Mouse (Mus musculus) testis, postnatal 10 days (tissue): Measurements from ENCODE around the gene Hsdl2.

Experiments
- DNase-seq: peaks from one replicate; pipeline ENCODE4 v3.0.0; 2021; ENCODE audit warnings: low spot score

Gene Hsdl2

DNA sequence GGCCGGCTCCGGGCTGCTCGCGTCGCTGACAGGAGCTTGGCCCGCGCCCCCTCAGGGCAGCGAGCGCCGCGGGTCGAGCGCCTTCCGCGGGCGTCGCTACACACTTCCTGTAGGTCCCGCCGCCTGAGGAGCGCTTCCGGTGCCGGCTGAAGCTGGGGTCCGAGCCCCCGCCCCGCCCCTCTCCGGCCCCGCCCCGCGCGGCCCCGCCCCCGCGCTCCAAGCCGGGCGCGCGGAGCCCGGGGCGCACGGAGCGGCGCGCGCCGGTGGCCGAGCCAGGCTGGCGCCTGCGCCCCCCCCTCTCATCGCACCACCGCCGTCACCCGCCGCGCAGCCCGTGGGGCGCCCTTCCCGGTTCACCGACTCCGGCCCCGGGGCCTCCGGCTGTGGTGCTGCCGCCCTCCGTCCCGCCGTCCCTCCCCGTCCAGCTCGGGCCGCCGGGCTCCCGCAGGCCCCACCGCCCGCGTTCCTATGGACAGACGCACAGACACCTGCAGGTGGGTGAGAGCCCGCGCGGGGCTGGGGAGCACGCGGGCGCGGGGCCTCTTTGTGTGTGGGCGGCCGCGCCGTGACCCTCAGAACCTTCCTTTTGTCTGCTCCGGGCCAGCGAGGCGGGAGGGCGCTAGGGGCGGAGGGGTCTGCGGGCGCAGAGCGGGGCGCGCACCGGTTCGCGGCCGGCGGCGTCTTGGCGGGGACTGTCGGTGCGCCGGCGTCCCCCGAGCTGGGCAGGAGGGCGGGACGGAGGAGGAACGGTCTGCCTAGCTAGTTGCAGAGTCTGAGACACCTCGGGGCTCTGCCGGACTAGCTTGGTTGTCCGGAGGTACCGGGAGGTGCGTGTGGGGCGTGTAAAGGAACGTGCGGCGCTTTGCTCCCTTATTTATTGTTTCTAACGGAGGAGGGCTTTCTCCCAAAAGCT, 44.9 kb downstream of the Hsdl2 start, which contains the start of gene E130308A19Rik:
Gene E130308A19Rik (plus strand): TSS at position 214 of the 913 bp plus-strand sequence.
- peak; percentile 84 for DNase-seq

DNA sequence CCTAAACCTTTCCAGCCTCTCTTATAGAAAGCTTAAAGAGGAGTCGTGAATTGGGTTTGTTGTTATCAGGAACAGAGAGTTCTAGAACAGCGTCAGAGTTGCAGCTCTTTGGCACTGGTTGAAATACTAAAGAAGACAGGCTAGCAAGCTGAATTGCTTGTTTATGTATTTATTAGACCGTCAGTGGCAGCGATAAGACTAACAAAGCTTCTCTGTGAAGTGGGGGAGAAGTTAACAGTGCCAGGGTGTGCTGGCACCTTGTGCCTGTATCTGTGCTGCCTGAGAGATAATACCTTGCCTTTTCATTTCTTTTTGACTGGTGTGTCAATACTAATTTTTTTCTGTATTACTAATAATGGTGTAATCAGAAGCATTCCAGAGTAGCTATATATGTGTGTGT, 46.9 kb downstream of the Hsdl2 start:
- DNase-seq, result no peak

DNA sequence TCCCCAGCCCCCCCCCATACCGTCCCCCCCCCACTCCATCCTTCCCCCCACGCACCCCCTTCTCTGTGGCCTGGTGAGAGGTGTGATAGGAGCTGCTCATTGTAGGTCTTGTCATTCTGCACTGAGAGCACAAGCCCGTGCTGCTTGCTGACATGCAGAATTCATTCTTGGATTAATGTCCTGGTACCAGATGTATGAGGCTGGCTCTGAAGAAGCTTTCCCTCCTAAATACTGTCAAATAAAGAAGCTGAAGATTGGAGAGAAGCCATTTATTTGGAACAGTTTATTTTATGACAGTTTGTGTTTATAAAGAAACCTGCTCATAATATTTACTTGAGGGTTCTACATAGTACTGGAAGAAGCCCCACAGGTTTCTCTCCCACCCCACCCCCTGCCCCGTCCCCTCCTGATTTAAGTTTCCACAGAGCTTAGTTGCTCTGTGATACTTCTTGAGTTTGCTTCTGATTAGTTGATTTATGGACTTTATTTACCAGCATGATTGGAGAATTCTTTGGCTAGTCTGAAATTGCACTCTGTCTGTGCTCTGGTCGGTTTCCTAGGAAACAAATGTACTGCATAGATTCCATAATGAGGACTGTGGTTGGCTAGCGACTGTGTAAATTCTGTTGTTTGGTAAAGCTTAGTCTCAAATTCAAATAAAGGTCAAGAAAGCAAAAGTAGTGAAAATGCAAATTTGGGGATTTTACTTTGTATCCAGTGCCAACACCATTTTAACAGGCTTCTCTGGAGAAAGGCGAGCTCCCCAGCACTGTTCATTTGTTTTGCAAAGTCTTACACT, 47.9 kb downstream of the Hsdl2 start:
- DNase-seq, result no peak

DNA sequence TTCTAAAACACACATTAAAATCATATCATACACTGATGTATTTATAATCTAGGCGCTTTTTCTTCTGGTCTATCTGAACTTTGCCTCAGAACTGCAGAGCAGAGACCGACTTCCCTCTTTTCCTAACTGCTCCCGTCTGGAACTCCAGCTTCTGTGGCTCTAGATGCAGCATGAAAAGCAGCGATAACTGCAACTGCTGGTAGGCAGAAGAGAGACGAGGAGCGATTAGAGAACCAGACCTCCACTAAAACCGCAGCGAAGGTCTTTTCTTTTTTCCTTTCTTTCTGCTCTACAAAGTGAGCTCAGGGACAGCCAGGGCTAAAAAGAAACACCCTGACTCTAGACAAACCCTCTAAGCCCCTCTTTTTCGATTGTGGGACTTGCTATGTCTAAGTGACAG, 48.8 kb downstream of the Hsdl2 start:
- DNase-seq, result no peak

DNA sequence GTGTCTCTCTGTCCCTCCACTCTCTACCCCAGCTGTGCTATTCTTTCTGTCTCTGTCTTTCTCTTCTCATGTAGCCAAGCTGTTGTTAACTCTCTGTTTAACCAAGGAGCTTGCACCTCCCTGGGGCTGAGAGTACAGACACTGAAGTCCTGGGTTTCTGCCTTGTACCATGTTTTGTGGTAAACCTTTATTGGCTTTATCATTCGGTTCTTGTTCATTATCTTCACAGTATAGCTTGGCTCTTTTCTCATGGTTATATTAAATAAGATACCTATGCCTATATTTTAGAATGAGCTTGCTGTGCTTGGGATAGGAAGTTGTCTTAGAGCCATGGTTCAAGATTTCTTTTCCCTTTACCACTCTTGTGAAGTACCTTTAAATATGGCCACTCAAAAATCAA, 53.2 kb downstream of the Hsdl2 start:
- DNase-seq, result no peak

DNA sequence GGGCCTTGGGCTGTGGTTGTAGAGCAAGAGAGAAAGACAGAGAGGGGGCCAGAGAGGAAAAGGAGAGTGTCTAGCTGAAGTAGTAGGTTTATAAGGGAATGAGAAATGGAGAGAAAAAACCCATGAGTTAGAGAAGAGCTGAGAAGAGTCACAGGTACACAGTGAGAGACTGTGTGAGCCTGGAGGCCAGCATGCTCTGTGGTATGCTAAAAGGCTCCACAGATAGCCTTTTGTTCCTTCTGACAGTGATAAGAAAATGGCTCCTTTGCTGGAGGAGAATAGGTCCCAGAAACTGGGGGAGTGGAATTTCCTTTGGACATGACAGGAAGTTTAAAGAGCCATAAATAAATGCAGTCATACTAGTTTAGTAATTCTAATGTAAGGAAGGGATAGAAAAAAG, 57.8 kb downstream of the Hsdl2 start:
- no peak for DNase-seq

DNA sequence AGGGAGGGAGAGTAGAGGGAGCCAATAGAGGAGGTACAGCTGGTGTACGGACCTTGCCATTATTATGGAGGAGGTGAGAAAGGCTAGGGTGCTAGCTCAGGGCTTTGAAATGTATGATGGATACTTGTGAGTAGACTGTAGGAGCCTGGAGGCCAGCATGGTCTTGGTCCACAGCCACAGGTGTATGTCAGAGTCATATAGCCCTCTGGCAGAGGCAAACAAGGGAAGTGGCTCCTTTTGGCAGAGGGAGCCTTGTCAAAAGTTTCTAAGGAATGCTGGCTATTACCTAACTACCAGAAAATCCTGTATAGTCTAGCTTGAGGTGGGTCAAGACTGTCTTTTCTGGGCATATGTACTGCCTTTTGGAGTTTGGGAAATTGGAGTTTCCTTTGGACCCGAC, 59.4 kb downstream of the Hsdl2 start:
- no peak for DNase-seq

DNA sequence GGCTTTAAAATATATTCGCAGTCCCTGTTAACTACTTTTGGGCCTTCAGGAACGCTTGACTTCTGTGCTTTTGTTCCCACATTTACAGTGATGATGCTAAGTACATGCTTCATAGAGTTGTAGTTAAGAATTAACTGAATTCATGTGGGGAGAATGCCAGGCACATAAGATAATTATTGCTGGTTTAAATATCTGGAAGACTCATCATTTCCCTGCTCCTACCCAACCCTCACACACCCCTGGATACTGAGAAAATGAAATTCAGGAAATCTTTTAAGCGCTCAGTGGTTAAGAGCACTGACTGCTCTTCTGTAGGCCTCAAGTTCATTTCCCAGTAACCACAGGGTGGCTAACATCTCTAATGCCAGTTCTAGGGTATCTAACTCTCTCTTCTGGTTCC, 60.7 kb downstream of the Hsdl2 start:
- DNase-seq, result no peak

DNA sequence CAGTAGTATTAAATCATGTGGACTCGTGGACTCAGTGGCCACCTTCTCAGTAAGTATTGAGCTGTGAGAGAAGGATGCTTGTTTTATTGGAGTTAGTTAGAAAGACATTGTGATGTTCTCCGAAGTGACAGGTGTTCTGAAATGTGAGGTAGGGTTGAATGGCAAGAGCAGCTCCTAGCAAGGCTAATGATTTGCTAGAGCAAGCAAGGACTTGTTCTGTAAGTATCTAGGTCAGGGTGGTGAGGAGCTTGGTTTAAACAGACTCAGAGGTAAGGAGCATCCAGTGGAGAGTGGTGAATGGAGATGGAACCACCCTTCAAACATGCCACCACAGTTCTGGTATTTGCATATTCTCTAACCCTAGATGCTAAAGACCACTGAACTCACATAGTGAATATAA, 61.3 kb downstream of the Hsdl2 start:
- no peak for DNase-seq

DNA sequence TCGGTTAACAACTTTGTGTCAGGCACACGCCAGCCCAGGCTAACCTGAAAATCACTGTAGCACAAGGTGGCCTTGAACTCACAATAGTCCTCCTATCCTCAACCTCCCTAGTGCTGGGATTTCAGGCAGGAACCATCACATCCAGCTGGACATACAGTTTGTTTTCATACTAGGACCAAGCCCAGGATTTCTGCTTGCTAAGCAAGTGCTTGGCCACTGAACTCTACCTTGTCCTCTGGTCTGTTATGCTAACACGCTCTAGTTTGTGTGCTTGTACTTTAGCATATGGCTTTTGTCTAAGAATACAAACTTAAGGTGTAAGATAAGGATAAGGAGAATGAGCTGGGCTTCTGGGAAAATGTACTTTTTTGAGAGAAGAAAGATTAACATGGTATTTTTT, 63.1 kb downstream of the Hsdl2 start:
- DNase-seq, result no peak

DNA sequence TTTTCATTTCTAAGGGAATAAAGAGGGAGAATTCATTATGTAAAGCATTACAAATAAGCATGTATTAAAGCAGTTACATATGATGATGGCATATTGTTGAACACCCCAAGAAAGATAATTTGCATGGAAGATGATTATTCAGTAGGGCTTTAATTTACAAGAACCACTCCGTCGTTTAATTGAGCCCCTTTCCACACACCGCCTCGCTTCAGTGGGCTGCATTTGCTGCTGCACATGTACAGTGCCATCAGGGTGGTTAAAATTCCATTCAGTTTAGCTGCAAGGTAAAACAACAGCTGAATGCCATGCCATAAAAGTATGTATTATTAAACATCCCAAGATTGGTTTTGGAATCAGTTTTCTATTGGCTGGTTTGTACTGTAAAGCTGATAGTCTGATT, 63.6 kb downstream of the Hsdl2 start:
- DNase-seq, result no peak

DNA sequence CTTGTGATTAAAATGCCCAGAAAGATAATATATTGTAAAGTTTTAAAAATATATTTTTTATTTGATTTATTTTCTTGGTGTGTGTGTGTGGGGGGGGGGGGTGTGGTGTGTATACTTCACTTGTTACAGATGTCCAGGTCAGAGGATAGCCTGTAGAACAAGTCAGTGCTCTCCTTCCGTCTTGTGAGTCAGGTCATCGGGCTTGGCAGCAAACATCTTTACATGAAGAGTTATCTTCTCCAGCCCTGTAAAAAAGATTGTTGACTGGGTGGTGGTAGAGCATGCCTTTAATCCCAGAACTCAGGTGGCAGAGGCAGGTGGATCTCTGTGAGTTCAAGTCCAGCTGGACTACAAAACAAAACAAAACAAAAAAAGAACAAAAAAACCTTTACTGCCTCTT, 64.2 kb downstream of the Hsdl2 start:
- no peak for DNase-seq

DNA sequence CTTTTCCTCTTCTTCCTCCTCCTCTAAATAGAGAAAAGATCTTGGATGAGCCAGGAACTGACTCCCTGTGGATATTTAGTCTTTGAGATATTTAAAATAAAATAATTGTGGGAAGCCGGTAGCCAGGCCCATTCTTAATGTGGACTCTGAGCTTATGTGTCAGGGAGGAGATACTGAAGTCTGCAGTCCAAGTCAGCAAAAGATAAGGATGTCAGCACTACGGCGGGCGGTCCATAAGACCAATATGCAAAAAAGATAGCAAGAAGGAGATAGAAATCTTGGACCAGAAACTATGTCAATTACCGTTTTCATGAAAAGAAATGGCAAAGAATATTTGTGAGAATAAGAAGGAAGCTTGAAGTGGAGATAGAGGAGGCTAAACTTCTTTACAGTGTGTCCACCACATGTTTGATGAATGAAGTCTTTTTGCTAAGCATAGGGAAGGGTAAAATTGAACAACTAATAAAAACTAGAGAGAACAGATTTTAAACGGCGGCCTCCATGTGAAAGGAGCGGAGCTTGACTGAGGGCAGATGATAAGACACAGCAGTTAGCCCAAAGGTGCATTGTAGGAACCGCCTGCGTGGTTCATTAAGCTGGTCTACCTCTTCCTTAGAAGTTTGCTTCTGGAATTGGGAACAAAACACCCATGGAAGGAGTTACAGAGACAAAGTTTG, 64.8 kb downstream of the Hsdl2 start:
- no peak for DNase-seq

DNA sequence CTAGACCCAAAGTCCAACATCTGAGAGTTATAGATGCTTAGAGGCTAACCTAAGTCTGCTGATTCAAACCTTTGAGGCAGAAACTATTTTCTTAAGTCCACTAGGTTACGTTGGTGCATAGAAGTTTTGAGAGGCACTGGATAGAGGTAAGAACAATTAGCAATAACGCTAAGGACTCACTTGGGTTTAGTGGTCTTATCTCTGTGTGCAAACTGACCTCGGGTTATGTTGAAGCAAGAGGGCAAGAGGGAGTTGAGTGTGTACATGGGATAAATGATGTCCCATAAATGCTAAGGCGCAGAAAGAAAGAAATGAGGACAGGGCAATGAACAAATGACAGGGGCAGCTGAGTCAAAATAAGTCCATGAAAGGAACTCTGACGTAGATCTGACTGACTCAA, 67.8 kb downstream of the Hsdl2 start:
- no peak for DNase-seq

DNA sequence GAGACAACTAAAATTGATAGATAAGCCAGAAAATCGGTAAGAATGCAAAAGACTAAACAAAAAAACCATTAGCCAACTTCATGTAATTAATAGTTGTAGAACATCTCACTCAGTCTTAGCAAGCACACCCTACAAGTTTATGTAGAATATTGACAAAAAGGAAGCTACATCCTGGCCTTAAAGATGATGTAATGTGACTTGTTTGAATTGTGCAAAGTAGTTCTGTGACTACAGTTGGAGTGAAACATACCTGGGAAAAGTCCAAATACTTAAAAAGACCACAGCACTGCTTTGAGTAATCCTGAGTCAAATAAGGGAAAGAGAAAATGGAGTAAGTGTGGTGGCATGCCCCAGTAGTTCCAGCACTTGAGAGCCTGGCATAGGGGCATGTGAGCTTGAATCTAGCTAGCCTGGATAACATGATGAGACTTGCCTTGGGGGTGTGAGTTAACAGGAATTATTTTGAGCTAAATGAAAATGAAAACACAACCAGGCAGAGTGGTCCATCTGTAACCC, 70.9 kb downstream of the Hsdl2 start:
- no peak for DNase-seq

DNA sequence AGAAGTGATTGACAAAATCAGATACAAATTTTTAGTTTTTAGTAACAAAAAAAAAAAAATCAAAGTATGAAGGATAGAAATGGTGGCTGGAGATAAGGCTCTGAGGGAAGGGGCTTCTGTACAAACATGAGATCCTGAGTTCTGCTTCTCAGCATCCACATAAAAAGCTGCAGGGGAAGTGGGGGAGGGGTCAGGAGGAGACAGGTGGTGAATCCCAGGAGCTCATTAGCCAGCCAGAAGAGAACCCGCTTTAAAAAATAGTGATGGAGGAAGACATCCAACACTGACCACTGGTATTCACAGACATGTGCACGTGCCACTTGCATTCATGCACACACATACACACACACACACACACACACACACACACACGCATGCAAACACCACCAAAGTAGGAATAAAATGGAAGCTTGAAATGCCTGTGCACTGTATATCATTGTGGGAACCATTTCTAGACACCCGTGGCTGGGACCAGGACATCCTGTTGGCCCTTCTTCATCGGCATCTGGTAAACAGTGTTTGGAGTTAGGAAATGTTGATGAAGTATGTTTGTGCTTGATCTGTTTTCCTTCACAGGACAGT, 74.8 kb downstream of the Hsdl2 start:
- DNase-seq, result no peak

DNA sequence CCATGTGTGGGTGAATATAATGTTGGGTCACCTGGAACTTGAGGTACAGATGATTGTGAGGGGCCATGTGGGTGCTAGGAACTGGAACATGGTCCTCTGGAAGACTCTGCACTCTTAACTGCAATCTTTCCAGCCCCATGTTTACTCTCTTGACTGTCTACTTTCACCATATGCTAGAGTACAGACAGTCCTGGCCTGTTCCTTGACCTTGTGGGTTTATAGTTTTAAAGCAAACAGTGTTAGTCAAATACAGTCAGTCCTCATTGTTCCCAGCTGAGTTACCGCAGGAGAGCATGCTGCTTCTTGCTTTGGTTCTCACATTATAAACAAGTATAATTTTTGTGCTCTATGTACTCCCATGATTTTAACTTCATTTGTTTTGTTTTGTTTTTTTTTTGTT, 80.8 kb downstream of the Hsdl2 start:
- DNase-seq, result no peak

DNA sequence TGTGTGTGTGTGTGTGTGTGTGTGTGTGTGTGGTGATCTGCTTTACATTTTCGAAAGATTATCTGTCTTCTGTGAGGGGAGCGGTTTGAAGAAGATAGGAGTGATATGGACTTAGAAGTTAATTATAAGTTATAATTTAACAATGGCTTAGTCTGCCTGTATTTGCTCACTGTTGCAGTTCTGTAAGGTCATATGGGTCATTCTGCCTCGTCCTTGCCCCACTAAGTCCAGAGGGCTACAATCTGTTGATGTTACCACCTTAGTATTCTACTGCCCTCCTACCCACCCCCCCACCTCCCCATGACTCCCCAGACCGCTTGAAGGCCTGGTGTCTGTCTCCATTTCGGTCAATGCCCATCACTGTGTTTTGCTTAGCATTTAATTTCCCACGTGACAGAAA, 82.1 kb downstream of the Hsdl2 start:
- DNase-seq, result no peak

DNA sequence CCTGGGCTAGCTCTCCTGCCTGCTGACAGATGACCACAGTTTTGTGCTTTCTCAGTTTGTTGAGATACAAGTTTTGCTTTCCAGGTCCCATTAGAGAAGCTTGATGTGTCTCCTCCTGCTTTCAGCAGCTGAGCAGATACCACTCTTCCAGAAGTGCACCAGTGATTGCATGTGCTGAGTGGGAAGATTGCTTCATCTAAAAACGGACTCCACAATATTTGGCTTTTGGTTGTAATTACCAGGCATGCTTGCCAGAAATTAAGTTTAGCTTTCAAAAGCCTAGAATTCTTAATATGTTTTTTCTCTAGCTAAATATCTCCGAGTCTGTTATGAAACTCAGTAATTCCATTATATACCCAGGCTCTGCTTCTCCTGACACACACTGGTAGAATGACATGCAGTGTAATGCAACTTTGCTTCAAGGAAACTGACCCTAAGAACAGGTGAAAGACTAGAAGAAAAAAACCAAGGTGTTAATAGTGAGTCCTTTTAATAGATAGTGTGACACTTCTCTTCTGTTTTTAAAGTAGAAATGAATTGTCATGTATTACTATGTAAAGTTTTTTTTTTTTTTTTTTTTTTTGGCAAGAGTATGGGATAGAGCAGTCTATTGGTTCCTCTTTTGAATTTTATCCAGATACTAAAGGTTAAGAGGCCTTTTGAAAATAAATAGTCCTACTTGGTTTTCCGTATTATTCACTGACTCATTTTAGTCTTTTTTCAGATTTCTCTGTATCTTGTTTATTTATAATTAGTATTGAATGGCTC, 85.4 kb downstream of the Hsdl2 start:
- no peak for DNase-seq

DNA sequence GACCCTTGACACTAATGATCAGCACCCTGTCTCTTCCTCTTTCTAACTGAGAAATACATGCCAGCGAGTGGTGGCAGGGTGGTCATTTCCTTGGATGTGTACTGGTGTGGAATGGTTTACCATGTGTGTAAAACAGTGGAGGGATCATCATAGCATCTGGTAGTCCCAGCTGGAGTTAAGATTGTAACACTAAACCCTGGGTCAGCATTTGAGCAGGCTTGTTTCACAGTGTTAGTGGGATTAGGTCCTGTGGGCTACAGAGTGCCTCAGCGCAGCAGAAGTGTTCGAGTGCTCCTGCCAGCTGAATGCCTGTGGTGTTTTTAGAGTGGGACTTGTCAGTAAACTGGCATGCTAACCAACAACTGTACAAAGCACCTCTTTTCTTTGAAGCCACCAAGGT, 86.7 kb downstream of the Hsdl2 start:
- no peak for DNase-seq
